Mouse (Mus musculus) forebrain, embryonic 14.5 days (tissue): ENCODE measurements around the gene Nostrin. TPM values are rescaled to one million over a fixed set of nuclear protein-coding genes. Genes with fewer than 3 reads are reported as not detected.

ENCODE experiments used
- ATAC-seq: fragments of 200-750 bp; cut with Nextera tagmentation; 2 replicates; pipeline ENCODE4 v1.8.0; 2017; ENCODE audit warnings: mild to moderate bottlenecking, moderate library complexity
- DNase-seq: peaks from one replicate; pipeline ENCODE4 v3.0.0-alpha.2; 2015; ENCODE audit warnings: low spot score
- H3K27ac ChIP-seq: fragments of 300-500 bp; sonication (generic); 2 replicates; pipeline ENCODE4 v1.5.1; 2014; ENCODE audit warnings: low read depth, mild to moderate bottlenecking, control low read depth, low read length, moderate library complexity
- H3K27me3 ChIP-seq: fragments of 300-500 bp; sonication (generic); replicated peaks from 2 replicates; pipeline ENCODE4 v1.6.1; 2014; ENCODE audit warnings: low read length, control low read depth, mixed read lengths; ENCODE audit not compliant: control insufficient read depth, insufficient read depth
- H3K36me3 ChIP-seq: fragments of 300-500 bp; sonication (generic); 2 replicates; pipeline ENCODE4 v1.6.1; 2014; ENCODE audit warnings: low read length, control low read depth; ENCODE audit not compliant: control insufficient read depth, insufficient read depth
- H3K4me1 ChIP-seq: fragments of 300-500 bp; sonication (generic); 2 replicates; pipeline ENCODE4 v1.6.1; 2014; ENCODE audit warnings: antibody characterized with exemption, low read length, control low read depth; ENCODE audit not compliant: control insufficient read depth, insufficient read depth
- H3K4me2 ChIP-seq: fragments of 300-500 bp; sonication (generic); 2 replicates; pipeline ENCODE4 v1.6.1; 2014; ENCODE audit warnings: mild to moderate bottlenecking, control low read depth, low read length
- H3K4me3 ChIP-seq: fragments of 300-500 bp; sonication (generic); 2 replicates; pipeline ENCODE4 v1.5.1; 2014; ENCODE audit warnings: low read depth, low read length, control low read depth
- H3K9ac ChIP-seq: fragments of 300-500 bp; sonication (generic); 2 replicates; pipeline ENCODE4 v1.6.1; 2014; ENCODE audit warnings: mild to moderate bottlenecking, low read length, control low read depth, moderate library complexity
- H3K9me3 ChIP-seq: fragments of 300-500 bp; sonication (generic); replicated peaks from 2 replicates; pipeline ENCODE4 v1.6.1; 2016; ENCODE audit warnings: low read length, control low read depth, mixed read lengths; ENCODE audit not compliant: control insufficient read depth
- WGBS: fragments of 180-500 bp; shearing (Covaris S2); extraction: QIAGEN DNeasy Blood & Tissue Kit; methylation state at CpG from one replicate; pipeline ENCODE4 v1.1.7; 2014; 5-methylcytosine and 5-hydroxymethylcytosine counted together
- polyA plus RNA-seq: library from polyadenylated mRNA; unstranded; fragments of >200 nt; fragmentation: Nextera tagmentation; extraction: Ambion mirVana; gene quantifications from 2 replicates; pipeline ENCODE4 v1.2.1, GENCODE M21; 2014

Nostrin gene
- polyA plus RNA-seq, 1 experiment from 2014 or later: 1.2 TPM

- H3K27ac ChIP-seq: no peak overlapping the region
- H3K4me2 ChIP-seq: no peak overlapping the region
- H3K9ac ChIP-seq: no peak overlapping the region
- ATAC-seq: no peak
- H3K9me3 ChIP-seq: no peaks in the 10 kb centered on the region
- no peak overlapping the region for H3K4me3 ChIP-seq
- no peaks in the 10 kb centered on the region for H3K4me1 ChIP-seq
- no peaks in the 10 kb centered on the region for H3K36me3 ChIP-seq
- no peaks in the 10 kb centered on the region for H3K27me3 ChIP-seq
- no peak for DNase-seq
These were observed 23.3 kb downstream of the Nostrin start for GRCm38 (mm10) chr2:69158907-69159306.

DNA sequence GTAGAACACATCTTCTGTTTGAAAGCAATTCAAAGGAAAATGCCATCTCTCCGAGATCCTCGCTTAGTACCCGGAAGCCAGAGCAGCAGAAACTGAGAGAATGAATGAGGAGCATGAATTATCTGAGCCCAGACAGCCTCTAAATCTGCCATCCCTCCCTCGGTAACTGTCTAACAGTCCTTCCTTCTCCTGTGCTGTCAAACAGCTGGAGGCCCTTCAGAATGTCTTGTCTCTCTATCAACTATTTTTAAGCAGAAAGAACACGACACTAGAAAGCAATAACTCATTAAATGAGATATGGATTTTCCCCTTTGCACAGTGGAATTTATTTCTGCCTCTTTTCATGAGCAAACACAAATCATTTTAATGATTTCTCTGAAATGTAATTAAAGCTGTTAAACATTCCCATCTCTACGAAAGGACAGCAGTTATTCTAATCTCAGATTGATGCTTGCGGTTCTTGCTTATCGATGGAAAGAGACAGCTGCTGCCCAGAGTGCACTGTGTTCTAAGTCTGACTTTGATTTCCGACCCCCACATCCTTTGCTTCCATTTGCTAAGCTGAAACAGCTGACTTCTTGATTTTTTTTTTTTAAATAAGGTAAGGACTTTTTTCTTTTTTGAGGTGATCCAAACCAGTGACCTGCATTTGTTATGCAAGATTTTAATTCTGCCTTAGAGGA is 34.9 kb downstream of the Nostrin start:
- H3K36me3 ChIP-seq: no peaks in the 10 kb centered on the region
- no peak overlapping the region for H3K4me3 ChIP-seq
- H3K4me2 ChIP-seq: no peak overlapping the region
- no peak for DNase-seq
- no peak for ATAC-seq
- no peak overlapping the region for H3K9ac ChIP-seq
- H3K27me3 ChIP-seq: no peaks in the 10 kb centered on the region
- no peak overlapping the region for H3K27ac ChIP-seq
- H3K4me1 ChIP-seq: no peaks in the 10 kb centered on the region
- no peaks in the 10 kb centered on the region for H3K9me3 ChIP-seq
- 86% methylated on average over 9 of the region's 9 CpGs for WGBS

- ATAC-seq (no peak), DNase-seq (no peak)
- Histone ChIP-seq H3K4me2 (no peak overlapping the region), H3K9me3 (no peaks in the 10 kb centered on the region), H3K4me3 (no peak overlapping the region), H3K36me3 (no peaks in the 10 kb centered on the region), H3K27me3 (no peaks in the 10 kb centered on the region), H3K9ac (no peak overlapping the region), H3K27ac (no peak overlapping the region), H3K4me1 (no peaks in the 10 kb centered on the region)
- 89% methylated on average over 5 of the region's 5 CpGs for WGBS
These were observed 39.7 kb downstream of the Nostrin start for GRCm38 (mm10) chr2:69175296-69175695.

DNA sequence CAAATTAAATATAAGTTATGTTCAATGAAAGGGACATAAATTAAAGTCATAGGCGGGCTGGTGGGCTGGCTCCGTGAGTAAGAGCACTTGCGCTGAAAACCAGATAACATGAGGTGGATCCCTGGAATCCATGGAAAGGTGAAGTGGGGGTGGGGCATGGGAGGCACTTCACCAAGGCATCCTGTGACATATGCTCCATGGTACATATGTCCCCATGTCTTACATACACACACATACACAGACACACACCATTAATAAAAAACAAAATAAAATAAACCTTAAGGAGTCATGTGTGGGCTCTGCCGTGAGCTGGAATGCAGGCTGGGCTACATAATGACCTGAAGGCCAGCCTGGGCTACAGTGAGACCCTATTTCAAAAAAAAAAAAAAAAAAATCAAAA is 44.1 kb downstream of the Nostrin start:
- DNase-seq: no peak

GRCm38 (mm10) chr2:69187990-69188389 is 52.4 kb downstream of the Nostrin start:
- no peaks in the 10 kb centered on the region for H3K9me3 ChIP-seq
- DNase-seq (no peak), ATAC-seq (no peak)
- H3K4me3 ChIP-seq: no peak overlapping the region
- H3K4me2 ChIP-seq: no peak overlapping the region
- H3K4me1 ChIP-seq: no peaks in the 10 kb centered on the region
- no peak overlapping the region for H3K9ac ChIP-seq
- 88% methylated on average over 2 of the region's 2 CpGs for WGBS
- no peaks in the 10 kb centered on the region for H3K27me3 ChIP-seq
- H3K27ac ChIP-seq: no peak overlapping the region
- peaks cover 6% of the 10 kb centered on the region; the same call in 1 of the 2 replicates for H3K36me3 ChIP-seq

More for the DNA sequence above, 44.1 kb downstream of the Nostrin start:
- no peak overlapping the region for H3K9ac ChIP-seq
- no peak overlapping the region for H3K4me2 ChIP-seq
- ATAC-seq: no peak
- no peak overlapping the region for H3K27ac ChIP-seq
- no peaks in the 10 kb centered on the region for H3K9me3 ChIP-seq
- WGBS: 94% methylated on average over 4 of the region's 4 CpGs
- no peaks in the 10 kb centered on the region for H3K27me3 ChIP-seq
- H3K36me3 ChIP-seq: no peaks in the 10 kb centered on the region
- no peak overlapping the region for H3K4me3 ChIP-seq
- H3K4me1 ChIP-seq: no peaks in the 10 kb centered on the region

DNA sequence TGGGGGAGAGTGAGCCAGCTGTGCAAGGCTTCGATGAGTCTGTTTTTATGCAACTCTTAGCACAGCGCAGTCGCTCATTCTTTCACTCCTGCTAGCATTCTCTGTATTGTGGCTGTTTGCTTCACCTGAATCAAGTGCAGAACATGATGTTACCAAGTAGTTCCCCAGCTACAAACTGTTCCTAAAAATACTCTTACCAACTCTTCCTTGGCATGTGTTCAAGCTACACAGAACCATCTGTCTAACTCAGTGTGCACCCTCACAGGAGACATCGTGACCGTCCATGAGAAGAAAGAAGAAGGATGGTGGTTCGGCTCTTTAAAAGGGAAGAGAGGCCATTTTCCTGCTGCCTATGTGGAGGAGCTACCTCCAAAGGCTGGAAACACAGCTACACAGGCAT is 53.1 kb downstream of the Nostrin start:
- no peak for DNase-seq
- Histone ChIP-seq H3K27ac (no peak overlapping the region), H3K4me2 (no peak overlapping the region), H3K9me3 (no peaks in the 10 kb centered on the region), H3K4me1 (no peaks in the 10 kb centered on the region), H3K4me3 (no peak overlapping the region), H3K9ac (no peak overlapping the region), H3K36me3 (peaks cover 14% of the 10 kb centered on the region), H3K27me3 (no peaks in the 10 kb centered on the region)
- ATAC-seq: no peak
- 87% methylated on average over 6 of the region's 6 CpGs for WGBS

- Histone ChIP-seq H3K27me3 (no peaks in the 10 kb centered on the region), H3K9me3 (no peaks in the 10 kb centered on the region), H3K9ac (no peak overlapping the region), H3K36me3 (peaks cover 18% of the 10 kb centered on the region), H3K4me1 (no peaks in the 10 kb centered on the region), H3K4me3 (no peak overlapping the region), H3K27ac (no peak overlapping the region), H3K4me2 (no peak overlapping the region)
- 73% methylated on average over 4 of the region's 4 CpGs for WGBS
- DNase-seq: no peak
- no peak for ATAC-seq
These were observed 53.6 kb downstream of the Nostrin start for GRCm38 (mm10) chr2:69189222-69189621.

DNA sequence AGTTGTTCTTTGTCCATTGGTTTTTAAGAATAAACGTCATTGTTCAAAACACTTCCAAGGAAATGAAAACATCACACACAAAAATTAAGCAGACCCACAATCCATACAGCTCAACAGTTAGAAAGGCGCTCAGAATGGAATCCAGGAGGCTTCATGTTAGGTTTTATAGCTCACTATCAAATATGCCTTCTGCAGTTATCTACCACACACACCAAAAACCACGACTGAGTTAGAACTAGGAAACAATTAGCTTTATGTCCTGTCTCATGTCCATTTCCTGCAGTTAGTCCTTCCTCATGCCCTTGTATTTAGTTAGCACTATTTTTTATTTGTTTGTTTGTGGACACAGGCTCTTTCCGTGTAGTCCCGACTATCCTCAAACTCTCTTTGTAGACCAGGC is 55.5 kb downstream of the Nostrin start:
- no peaks in the 10 kb centered on the region for H3K27me3 ChIP-seq
- no peak for ATAC-seq

GRCm38 (mm10) chr2:69193555-69193954 is 58.0 kb downstream of the Nostrin start:
- Histone ChIP-seq H3K4me1 (no peaks in the 10 kb centered on the region), H3K4me3 (no peak overlapping the region), H3K4me2 (no peak overlapping the region), H3K9me3 (no peaks in the 10 kb centered on the region), H3K9ac (no peak overlapping the region), H3K27ac (no peak overlapping the region), H3K27me3 (no peaks in the 10 kb centered on the region), H3K36me3 (peaks cover 41% of the 10 kb centered on the region)
- WGBS: 87% methylated on average over 5 of the region's 5 CpGs
- no peak for DNase-seq
- ATAC-seq: no peak

More for the DNA sequence above, 55.5 kb downstream of the Nostrin start:
- Histone ChIP-seq H3K9me3 (no peaks in the 10 kb centered on the region), H3K27ac (no peak overlapping the region), H3K4me1 (no peaks in the 10 kb centered on the region), H3K36me3 (peaks cover 30% of the 10 kb centered on the region), H3K9ac (no peak overlapping the region), H3K4me2 (no peak overlapping the region), H3K4me3 (no peak overlapping the region)
- WGBS: 90% methylated on average over 5 of the region's 5 CpGs
- no peak for DNase-seq
